ENCODE assay signal across 9 mouse cellular contexts in genomic region chr2:50065902-50066245, GRCm38 (mm10). TPM values are rescaled to one million over a fixed set of nuclear protein-coding genes. Genes with fewer than 3 reads are reported as not detected.
A peak's percentile ranks its signal among the peaks of the same experiment; 100 is the strongest.
DNase-seq lines count a peak whose midpoint lies in the region; ATAC-seq and TF ChIP-seq lines count a peak whose summit lies in the region.
"Had no signal": no experiment of that assay in that cellular context is flagged by ENCODE, and none has a peak within 500 bp of the region (broad histone marks: within the 10 kb centered on the region; RNA-seq: fewer than 3 reads in every experiment).

No protein-coding gene starts in this region.

- no peak for DNase-seq in heart, adult 9 months (ENCODE audit: low spot score in 2 of 2)
- no peak for DNase-seq in midbrain, postnatal 0 days (ENCODE audit: low spot score)
- DNase-seq in right cerebral cortex, adult 18-20 months: no peak
- no peak for DNase-seq in c-Kit-positive CD71-positive TER-119-positive erythroid progenitor cells, embryonic 14.5 days (ENCODE audit: low spot score)
- no peak for DNase-seq in layer of hippocampus, postnatal 10 days (ENCODE audit: low spot score in 2 of 2)

- no peaks in the 10 kb centered on the region for H3K9me3 ChIP-seq in heart, embryonic 14.5 days (ENCODE audit: control insufficient read depth, low read length)
- no peaks in the 10 kb centered on the region for H3K9me3 ChIP-seq in embryonic facial prominence, embryonic 13.5 days
- no peaks in the 10 kb centered on the region for H3K9me3 ChIP-seq in intestine, embryonic 16.5 days (ENCODE audit: control insufficient read depth, low read length)
- H3K9me3 ChIP-seq in midbrain, postnatal 0 days (ENCODE audit: low read length): no peaks in the 10 kb centered on the region

- no peak overlapping the region for H3K27ac ChIP-seq in heart, embryonic 14.5 days (replicated peaks in 1 of 2; ENCODE audit: control insufficient read depth in 1 of 2, insufficient read depth in 1 of 2, low read depth in 2 of 2, low read length in 2 of 2)
- 0 out of 2 replicates have a peak overlapping the region, but pooled peaks have one; percentile 28 for H3K27ac ChIP-seq in embryonic facial prominence, embryonic 13.5 days
- peak overlapping the region; percentile 51; the same call in 1 of the 2 replicates for H3K27ac ChIP-seq in intestine, embryonic 16.5 days (ENCODE audit: low read length)
- no peak overlapping the region for H3K27ac ChIP-seq in midbrain, postnatal 0 days (ENCODE audit: low read depth, low read length)

- peak; percentile 35; the same call in 1 of the 2 replicates for ATAC-seq in heart, embryonic 14.5 days (ENCODE audit: insufficient number of reproducible peaks, insufficient read depth, low FRiP score, low read depth)
- peak; percentile 63 for ATAC-seq in embryonic facial prominence, embryonic 13.5 days (ENCODE audit: insufficient number of reproducible peaks, insufficient read depth, low FRiP score, low TSS enrichment, low read depth)
- peak; percentile 67 for ATAC-seq in intestine, embryonic 16.5 days
- ATAC-seq in midbrain, postnatal 0 days (ENCODE audit: low FRiP score): no peak; the same call in 1 of the 2 replicates

- H3K27me3 ChIP-seq in heart, embryonic 14.5 days (ENCODE audit: control insufficient read depth, insufficient read depth, low read length): 0 out of 2 replicates have a peak, but pooled peaks cover 5% of the 10 kb centered on the region
- H3K27me3 ChIP-seq in embryonic facial prominence, embryonic 13.5 days: no peaks in the 10 kb centered on the region; the same call in 1 of the 2 replicates
- H3K27me3 ChIP-seq in intestine, embryonic 16.5 days (replicated peaks; ENCODE audit: control insufficient read depth, insufficient read depth, low read length): no peaks in the 10 kb centered on the region
- no peaks in the 10 kb centered on the region for H3K27me3 ChIP-seq in midbrain, postnatal 0 days (ENCODE audit: insufficient read depth, low read length)

- no peak for TF ChIP-seq CTCF in midbrain, postnatal 0 days (IDR thresholded peaks at IDR 0.05)

- peak overlapping the region; percentile 71; the same call in 1 of the 2 replicates for H3K9ac ChIP-seq in heart, embryonic 14.5 days (ENCODE audit: low read length)
- H3K9ac ChIP-seq in embryonic facial prominence, embryonic 13.5 days: peak overlapping the region; percentile 75
- peak overlapping the region; percentile 78 for H3K9ac ChIP-seq in intestine, embryonic 16.5 days (ENCODE audit: low read depth, low read length)
- peak overlapping the region; percentile 44; the same call in 1 of the 2 replicates for H3K9ac ChIP-seq in midbrain, postnatal 0 days (replicated peaks; ENCODE audit: low read length, poor library complexity, severe bottlenecking)

- H3K4me1 ChIP-seq in heart, embryonic 14.5 days (ENCODE audit: control insufficient read depth in 2 of 2, insufficient read depth in 2 of 2, low read length in 2 of 2): peaks cover 5 to 23% of the 10 kb centered on the region in 2 experiments
- 0 out of 2 replicates have a peak, but pooled peaks cover 4% of the 10 kb centered on the region for H3K4me1 ChIP-seq in embryonic facial prominence, embryonic 13.5 days
- 0 out of 2 replicates have a peak, but pooled peaks cover 2% of the 10 kb centered on the region for H3K4me1 ChIP-seq in intestine, embryonic 16.5 days (ENCODE audit: control insufficient read depth, insufficient read depth, low read length)
- H3K4me1 ChIP-seq in midbrain, postnatal 0 days (ENCODE audit: insufficient read depth, low read length): peaks cover 4% of the 10 kb centered on the region; the same call in 1 of the 2 replicates

- WGBS in heart, embryonic 14.5 days: under 1% methylated on average over 14 of the region's 14 CpGs
- under 1% methylated on average over 14 of the region's 14 CpGs for WGBS in embryonic facial prominence, embryonic 13.5 days
- 1% methylated on average over 14 of the region's 14 CpGs for WGBS in intestine, embryonic 16.5 days
- 4% methylated on average over 14 of the region's 14 CpGs for WGBS in midbrain, postnatal 0 days

- H3K36me3 ChIP-seq in heart, embryonic 14.5 days (ENCODE audit: control insufficient read depth, insufficient read depth, low read length): no peaks in the 10 kb centered on the region
- no peaks in the 10 kb centered on the region for H3K36me3 ChIP-seq in embryonic facial prominence, embryonic 13.5 days
- H3K36me3 ChIP-seq in intestine, embryonic 16.5 days (ENCODE audit: control insufficient read depth, insufficient read depth, low read length): no peaks in the 10 kb centered on the region
- no peaks in the 10 kb centered on the region for H3K36me3 ChIP-seq in midbrain, postnatal 0 days (ENCODE audit: insufficient read depth, low read length)

- H3K4me3 ChIP-seq in heart, embryonic 14.5 days (ENCODE audit: control insufficient read depth in 1 of 2, insufficient read depth in 1 of 2, low read depth in 1 of 2, low read length in 2 of 2): peak overlapping the region; percentile 69
- H3K4me3 ChIP-seq in embryonic facial prominence, embryonic 13.5 days: peak overlapping the region; percentile 65
- peak overlapping the region; percentile 77 for H3K4me3 ChIP-seq in intestine, embryonic 16.5 days (ENCODE audit: low read length)
- peak overlapping the region; percentile 65 for H3K4me3 ChIP-seq in midbrain, postnatal 0 days (ENCODE audit: low read depth, low read length)

- peak overlapping the region; percentile 94 for H3K4me2 ChIP-seq in heart, embryonic 14.5 days (ENCODE audit: low read length)
- H3K4me2 ChIP-seq in embryonic facial prominence, embryonic 13.5 days: peak overlapping the region; percentile 94
- peak overlapping the region; percentile 95 for H3K4me2 ChIP-seq in intestine, embryonic 16.5 days (ENCODE audit: low read depth, low read length)
- peak overlapping the region; percentile 94 for H3K4me2 ChIP-seq in midbrain, postnatal 0 days (ENCODE audit: low read depth, low read length, poor library complexity, severe bottlenecking)

RNA-seq across cellular contexts. Expression of gene Lypd6, which starts 0.4 kb away (rescaled TPM):
- polyA plus RNA-seq in heart, embryonic 14.5 days (2014; fragmentation: Nextera tagmentation; extraction: Ambion mirVana): 3.2 and 3.5 TPM in 2 replicates
- 6.4 and 8.1 TPM in 2 replicates for polyA plus RNA-seq in embryonic facial prominence, embryonic 13.5 days (2015; fragmentation: Nextera tagmentation; extraction: Ambion mirVana)
- polyA plus RNA-seq in intestine, embryonic 16.5 days (2015; fragmentation: Nextera tagmentation; extraction: Ambion mirVana): 11.4 and 14.6 TPM in 2 replicates
- total RNA-seq in midbrain, postnatal 0 days (2014; rRNA removed): 14.0 and 29.5 TPM in 2 replicates
- 20.4 and 25.7 TPM in 2 replicates for polyA plus RNA-seq in midbrain, postnatal 0 days (2015; fragmentation: Nextera tagmentation; extraction: Ambion mirVana)
- total RNA-seq in layer of hippocampus, postnatal 10 days (2021): 10 to 100 TPM; 25.5 to 26.1 TPM
- total RNA-seq: MEL had no signal

Comparison
In these comparisons a context has a peak if more than half of its experiments do, and no peak if none do; other contexts are left out.
1. H3K27ac ChIP-seq: peak in embryonic facial prominence, embryonic 13.5 days (single experiment) and intestine, embryonic 16.5 days (single experiment); none in heart, embryonic 14.5 days (0 of 2) and midbrain, postnatal 0 days (single experiment).
2. Peak in every context shown above with its lines, with median percentiles within 50 percentile points of each other: H3K4me2 ChIP-seq, H3K4me3 ChIP-seq and H3K9ac ChIP-seq.